Mouse (Mus musculus): ENCODE measurements around the gene Lefty1.

DNA sequence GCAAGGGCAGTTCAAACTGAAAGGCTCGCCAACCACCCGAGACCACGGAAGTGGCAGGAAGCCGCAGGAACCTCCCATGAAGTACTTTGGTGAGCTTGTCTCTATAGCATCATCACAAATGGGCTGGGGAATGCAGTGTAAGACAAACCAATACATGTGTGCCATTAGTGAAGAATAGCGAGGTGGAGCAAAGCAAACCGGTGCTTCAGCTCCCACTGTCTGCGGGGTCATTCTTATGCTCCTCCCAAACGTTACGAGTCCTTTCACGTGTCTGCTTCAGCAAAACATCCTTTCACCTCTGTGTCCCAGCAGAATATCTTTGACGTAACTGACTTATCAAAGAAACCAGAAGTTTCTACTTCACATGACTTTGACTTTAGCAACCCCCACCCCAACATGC, 18.4 kb upstream of the Lefty1 start:
- TF ChIP-seq CTCF (IDR thresholded peaks at IDR 0.05; ENCODE audit: low read depth) (no peak), EP300 (IDR thresholded peaks at IDR 0.05; ENCODE audit: low read depth) (no peak)

All from liver, postnatal 0 days (tissue).